In genomic region chr7:14525280-14525679, GRCm38 (mm10) we compare ENCODE assay signal across 29 mouse cellular contexts. TPM values are rescaled to one million over a fixed set of nuclear protein-coding genes. Genes with fewer than 3 reads are reported as not detected.
"Had no signal": no experiment of that assay in that cellular context is flagged by ENCODE, and none has a peak within 500 bp of the region (broad histone marks: within the 10 kb centered on the region; RNA-seq: fewer than 3 reads in every experiment).

No protein-coding gene starts in this region.

- ATAC-seq: intestine, embryonic 15.5 days had no signal

- H3K4me2 ChIP-seq: intestine, embryonic 15.5 days; kidney, embryonic 15.5 days; limb, embryonic 13.5 days; lung, embryonic 15.5 days; midbrain, embryonic 11.5 days had no signal

- DNase-seq: kidney, adult 11 months; kidney, adult 8-10 months; kidney, postnatal 10 days; kidney, postnatal 36 days; layer of hippocampus, postnatal 36 days; lung, adult 18-20 months; lung, postnatal 10 days; lung, postnatal 36 days; midbrain, embryonic 14.5 days; thymus, adult 18-20 months; thymus, postnatal 14 days; thymus, postnatal 4 days had no signal

- H3K27ac ChIP-seq: intestine, embryonic 15.5 days; kidney, embryonic 15.5 days; limb, embryonic 10.5 days; limb, embryonic 13.5 days; lung, embryonic 15.5 days had no signal

- H3K4me3 ChIP-seq: intestine, embryonic 15.5 days; kidney, embryonic 15.5 days; limb, embryonic 10.5 days; limb, embryonic 13.5 days; lung, embryonic 15.5 days had no signal

- H3K36me3 ChIP-seq: intestine, embryonic 15.5 days; kidney, embryonic 15.5 days; limb, embryonic 10.5 days; limb, embryonic 13.5 days; lung, embryonic 15.5 days had no signal

- H3K9me3 ChIP-seq: intestine, embryonic 15.5 days; lung, embryonic 15.5 days had no signal

- H3K27me3 ChIP-seq: intestine, embryonic 15.5 days; kidney, embryonic 15.5 days; limb, embryonic 13.5 days; lung, embryonic 15.5 days had no signal

- H3K4me1 ChIP-seq: intestine, embryonic 15.5 days; kidney, embryonic 15.5 days; limb, embryonic 10.5 days; limb, embryonic 13.5 days; lung, embryonic 15.5 days had no signal

- H3K9ac ChIP-seq: intestine, embryonic 15.5 days; kidney, embryonic 15.5 days; limb, embryonic 13.5 days; lung, embryonic 15.5 days had no signal

RNA-seq across cellular contexts. Expression of gene Sult2a7, which starts 31.2 kb away (rescaled TPM):
- total RNA-seq: layer of hippocampus, adult 8-10 months; layer of hippocampus, postnatal 10 days; layer of hippocampus, postnatal 36 days; left cerebral cortex, adult 8-10 months; left cerebral cortex, postnatal 14 days; megakaryocyte-erythroid progenitor cell, adult 5-6 weeks; midbrain, postnatal 0 days had no signal
- polyA plus RNA-seq: intestine, embryonic 15.5 days; kidney, embryonic 15.5 days; limb, embryonic 10.5 days; limb, embryonic 13.5 days; lung, embryonic 15.5 days; midbrain, embryonic 11.5 days; midbrain, embryonic 14.5 days; midbrain, postnatal 0 days; neural tube, embryonic 11.5 days; neural tube, embryonic 14.5 days; small intestine, adult 2 months; spleen, adult 2 months; stomach, embryonic 16.5 days had no signal

RNA-seq across cellular contexts. Expression of gene Vmn1r90, which starts 38.0 kb away (rescaled TPM):
- total RNA-seq: megakaryocyte-erythroid progenitor cell, adult 5-6 weeks had no signal
- polyA plus RNA-seq: small intestine, adult 2 months; spleen, adult 2 months had no signal
